Mouse (Mus musculus) urinary bladder, adult 2 months (tissue): ENCODE measurements around the gene Gm11596. TPM values are rescaled to one million over a fixed set of nuclear protein-coding genes. Genes with fewer than 3 reads are reported as not detected.
"Not testable (repeated sequence)": the region's sequence is repeated elsewhere in the genome, so short reads cannot be mapped to it uniquely, and the experiment has no call there.

ENCODE experiments used
- DNase-seq: peaks from one replicate; pipeline ENCODE4 v3.0.0; 2022; ENCODE audit warnings: low spot score
- polyA plus RNA-seq: library from polyadenylated mRNA; depleted of rRNA; stranded (reverse); fragments of >200 nt; gene quantifications from 2 replicates; pipeline ENCODE4 v1.2.3, GENCODE M21; 2012; rRNA removed

Gm11596 gene
- 0.06 TPM in 1 of 2 replicates, not detected in the other for polyA plus RNA-seq

GRCm38 (mm10) chr11:99793367-99793766, at the start of gene Gm11596:
Gene Gm11596 (minus strand): TSS chr11:99793467.
- no peak for DNase-seq

- no peak for DNase-seq
These were observed 48.9 kb upstream of the Gm11596 start for GRCm38 (mm10) chr11:99842185-99842584.

GRCm38 (mm10) chr11:99837966-99838365, 44.7 kb upstream of the Gm11596 start, which contains the start of gene 2300003K06Rik:
Gene 2300003K06Rik (minus strand): TSS chr11:99838066.
- DNase-seq = no peak

- not testable (repeated sequence) for DNase-seq
These were observed 22.3 kb upstream of the Gm11596 start, which contains the start of gene Gm11564 for GRCm38 (mm10) chr11:99815566-99815965. Gene Gm11564 (minus strand): TSS chr11:99815666.

GRCm38 (mm10) chr11:99809792-99810191, 16.5 kb upstream of the Gm11596 start, which contains the start of gene Krtap4-13:
Gene Krtap4-13 (minus strand): TSS chr11:99809892.
- not testable (repeated sequence) for DNase-seq

- DNase-seq = not testable (repeated sequence)
These were observed 11.1 kb upstream of the Gm11596 start, which contains the start of gene Gm11554 for GRCm38 (mm10) chr11:99804346-99804745. Gene Gm11554 (minus strand): TSS chr11:99804446.

- DNase-seq = not testable (repeated sequence)
These were observed 5.6 kb upstream of the Gm11596 start, which contains the start of gene Gm11569 for GRCm38 (mm10) chr11:99798832-99799231. Gene Gm11569 (minus strand): TSS chr11:99798932.

GRCm38 (mm10) chr11:99784900-99785299, 8.4 kb downstream of the Gm11596 start, which contains the start of gene Krtap4-9:
Gene Krtap4-9 (plus strand): TSS chr11:99785200.
- DNase-seq = not testable (repeated sequence)

- DNase-seq = no peak
These were observed 12.7 kb downstream of the Gm11596 start, which contains the start of gene Krtap4-8 for GRCm38 (mm10) chr11:99780604-99781003. Gene Krtap4-8 (minus strand): TSS chr11:99780704.

GRCm38 (mm10) chr11:99778401-99778800, 14.9 kb downstream of the Gm11596 start:
- no peak for DNase-seq

GRCm38 (mm10) chr11:99772813-99773212, 20.5 kb downstream of the Gm11596 start, which contains the start of gene Gm11595:
Gene Gm11595 (minus strand): TSS chr11:99772913.
- DNase-seq = not testable (repeated sequence)

- DNase-seq = no peak
These were observed 24.9 kb downstream of the Gm11596 start for GRCm38 (mm10) chr11:99768410-99768809.

- DNase-seq = no peak
These were observed 34.4 kb downstream of the Gm11596 start for GRCm38 (mm10) chr11:99758877-99759276.

- DNase-seq = no peak
These were observed 49.3 kb downstream of the Gm11596 start for GRCm38 (mm10) chr11:99743985-99744384.

Other genes with a start within 250 kb of the Gm11596 start
- gene Krtap3-3, start 242.6 kb downstream of the Gm11596 start, polyA plus RNA-seq = not detected in 2 replicates
- gene Krtap3-2, start 236.6 kb downstream of the Gm11596 start, polyA plus RNA-seq = not detected in 2 replicates
- gene Gm11939, start 234.0 kb downstream of the Gm11596 start, polyA plus RNA-seq = not detected in 2 replicates
- not detected in 2 replicates for gene Krtap3-1, start 226.8 kb downstream of the Gm11596 start, polyA plus RNA-seq
- gene Krtap1-5, start 212.5 kb downstream of the Gm11596 start, polyA plus RNA-seq = 0.22 TPM in 1 of 2 replicates, not detected in the other
- not detected in 2 replicates for gene Krtap1-4, start 209.8 kb downstream of the Gm11596 start, polyA plus RNA-seq
- not detected in 2 replicates for gene Krtap1-3, start 202.1 kb downstream of the Gm11596 start, polyA plus RNA-seq
- gene Krtap9-3, start 195.4 kb downstream of the Gm11596 start, polyA plus RNA-seq = not detected in 2 replicates
- gene Gm11938, start 190.2 kb downstream of the Gm11596 start, polyA plus RNA-seq = not detected in 2 replicates
- not detected in 2 replicates for gene Gm11937, start 183.3 kb downstream of the Gm11596 start, polyA plus RNA-seq
- not detected in 2 replicates for gene Krtap2-4, start 178.6 kb downstream of the Gm11596 start, polyA plus RNA-seq
- 0.18 TPM in 1 of 2 replicates, not detected in the other for gene Gm11562, start 173.0 kb downstream of the Gm11596 start, polyA plus RNA-seq
- gene Krtap4-1, start 165.2 kb downstream of the Gm11596 start, polyA plus RNA-seq = not detected in 2 replicates
- not detected in 2 replicates for gene Krtap4-2, start 158.4 kb downstream of the Gm11596 start, polyA plus RNA-seq
- gene Krtap4-7, start 149.4 kb downstream of the Gm11596 start, polyA plus RNA-seq = not detected in 2 replicates
- gene Gm11555, start 143.2 kb downstream of the Gm11596 start, polyA plus RNA-seq = not detected in 2 replicates
- gene Gm11563, start 134.5 kb downstream of the Gm11596 start, polyA plus RNA-seq = not detected in 2 replicates
- not detected in 2 replicates for gene Krtap4-6, start 127.5 kb downstream of the Gm11596 start, polyA plus RNA-seq
- gene Gm14190, start 102.7 kb downstream of the Gm11596 start, polyA plus RNA-seq = not detected in 2 replicates
- gene Gm14180, start 59.2 kb downstream of the Gm11596 start, polyA plus RNA-seq = not detected in 2 replicates
- not detected in 2 replicates for gene Gm11595, start 20.6 kb downstream of the Gm11596 start, polyA plus RNA-seq
- gene Krtap4-8, start 12.8 kb downstream of the Gm11596 start, polyA plus RNA-seq = not detected in 2 replicates
- not detected in 2 replicates for gene Krtap4-9, start 8.3 kb downstream of the Gm11596 start, polyA plus RNA-seq
- gene Gm11569, start 5.5 kb upstream of the Gm11596 start, polyA plus RNA-seq = 0.08 TPM in 1 of 2 replicates, not detected in the other
- gene Gm11554, start 11.0 kb upstream of the Gm11596 start, polyA plus RNA-seq = not detected in 2 replicates
- gene Krtap4-13, start 16.4 kb upstream of the Gm11596 start, polyA plus RNA-seq = 0.18 and 0.24 TPM in 2 replicates
- not detected in 2 replicates for gene Gm11564, start 22.2 kb upstream of the Gm11596 start, polyA plus RNA-seq
- not detected in 2 replicates for gene 2300003K06Rik, start 44.6 kb upstream of the Gm11596 start, polyA plus RNA-seq
- gene Krtap4-16, start 58.1 kb upstream of the Gm11596 start, polyA plus RNA-seq = 0.07 and 0.08 TPM in 2 replicates
- not detected in 2 replicates for gene Gm11568, start 64.5 kb upstream of the Gm11596 start, polyA plus RNA-seq
- not detected in 2 replicates for gene Gm11559, start 71.0 kb upstream of the Gm11596 start, polyA plus RNA-seq
- gene Krtap9-1, start 79.9 kb upstream of the Gm11596 start, polyA plus RNA-seq = not detected in 2 replicates
- not detected in 2 replicates for gene Gm11567, start 85.7 kb upstream of the Gm11596 start, polyA plus RNA-seq
- not detected in 2 replicates for gene Krtap31-1, start 114.5 kb upstream of the Gm11596 start, polyA plus RNA-seq
- not detected in 2 replicates for gene Gm11565, start 121.3 kb upstream of the Gm11596 start, polyA plus RNA-seq
- not detected in 2 replicates for gene Krtap31-2, start 142.8 kb upstream of the Gm11596 start, polyA plus RNA-seq
- not detected in 2 replicates for gene Krtap9-5, start 155.0 kb upstream of the Gm11596 start, polyA plus RNA-seq
- not detected in 2 replicates for gene Krtap29-1, start 185.6 kb upstream of the Gm11596 start, polyA plus RNA-seq
- gene Krtap16-1, start 193.1 kb upstream of the Gm11596 start, polyA plus RNA-seq = not detected in 2 replicates
- gene Krtap17-1, start 200.5 kb upstream of the Gm11596 start, polyA plus RNA-seq = not detected in 2 replicates
- gene Krt33a, start 222.7 kb upstream of the Gm11596 start, polyA plus RNA-seq = 0.04 and 0.11 TPM in 2 replicates
- gene Krt33b, start 236.4 kb upstream of the Gm11596 start, polyA plus RNA-seq = not detected in 2 replicates
- not detected in 2 replicates for gene Krt34, start 248.1 kb upstream of the Gm11596 start, polyA plus RNA-seq